Mouse (Mus musculus) cerebellum, adult 9-10 months (tissue): ENCODE results near the gene Hps1.

Source experiments
- DNase-seq: peaks from one replicate; pipeline ENCODE4 v3.0.0; 2022

The Hps1 gene

DNA sequence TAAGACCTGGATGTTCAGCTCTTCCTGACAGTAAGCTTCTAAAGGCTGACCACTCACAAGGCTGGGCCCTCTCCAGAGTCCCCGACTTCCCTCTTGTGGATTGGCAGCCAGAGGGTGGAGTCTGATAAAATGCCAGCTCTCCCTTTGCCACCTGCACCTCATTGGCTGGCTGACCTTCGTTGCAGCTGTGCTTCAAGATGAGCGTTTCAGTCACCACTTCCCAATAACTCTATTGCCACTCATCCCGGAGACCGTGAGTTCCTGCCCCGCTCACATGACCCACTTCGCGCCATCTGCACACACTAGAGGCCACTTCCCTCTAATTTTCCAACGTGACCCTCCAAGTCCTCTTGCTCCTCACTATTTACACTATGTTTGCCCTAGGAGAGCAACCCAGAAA is 66.0 kb downstream of the Hps1 start:
- DNase-seq: no peak
